Mouse (Mus musculus) bone marrow macrophage, adult 2 months (primary cell): ENCODE measurements around the gene Cenpu.

ENCODE experiments used
- CTCF ChIP-seq: IDR thresholded peaks from 2 replicates; pipeline ENCODE4 v1.5.1; 2012; ENCODE audit warnings: low read depth, mild to moderate bottlenecking, low read length, moderate library complexity
- POLR2A ChIP-seq: IDR thresholded peaks from 2 replicates; pipeline ENCODE4 v1.6.1; 2012; ENCODE audit warnings: mild to moderate bottlenecking, low read depth, low read length, borderline replicate concordance

GRCm38 (mm10) chr8:46550058-46550457, 1.8 kb upstream of the Cenpu start:
- TF ChIP-seq POLR2A (no peak), CTCF (no peak)
